1 mouse cellular context compared by ENCODE assay signal in the genomic region with DNA sequence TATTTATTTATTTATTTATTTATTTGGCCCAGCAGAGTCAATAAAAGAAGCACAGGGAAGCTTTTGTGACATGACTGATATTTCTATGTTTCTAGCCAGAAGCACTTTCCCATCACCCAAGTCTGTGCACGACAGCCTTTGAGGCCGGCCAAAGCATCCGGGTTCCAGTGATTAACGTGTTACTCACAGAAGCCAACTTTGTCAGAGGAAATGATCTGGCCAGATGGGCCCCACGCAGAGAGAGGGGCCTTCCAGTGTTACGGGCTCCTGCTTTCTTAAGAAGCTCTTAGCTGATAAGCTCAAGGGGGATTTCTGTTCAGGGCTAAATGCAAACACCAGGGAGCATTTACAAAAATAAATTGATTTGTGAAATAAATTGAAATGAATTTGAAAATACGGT.
A peak's percentile ranks its signal among the peaks of the same experiment; 100 is the strongest.
TF ChIP-seq lines count a peak whose summit lies in the region.

No protein-coding gene starts in this region.

TF ChIP-seq in CH12.LX, 34 proteins besides CTCF, POLR2A, EP300 and RAD21 (continued from another document):
- TF ChIP-seq TBP (conservative IDR thresholded peaks at IDR 0.05; ENCODE audit: low read depth, low read length) (no peak), ZMIZ1 (IDR thresholded peaks at IDR 0.05; ENCODE audit: low read depth, low read length) (no peak), PAX5 (IDR thresholded peaks at IDR 0.05; ENCODE audit: low read length) (no peak), USF2 (conservative IDR thresholded peaks at IDR 0.05; ENCODE audit: low read depth, low read length) (no peak), POLR2AphosphoS2 (IDR thresholded peaks at IDR 0.05; ENCODE audit: low read depth, low read length) (no peak), GABPA (IDR thresholded peaks at IDR 0.05; ENCODE audit: insufficient replicate concordance, low read depth, low read length) (no peak), RCOR1 (conservative IDR thresholded peaks at IDR 0.05; ENCODE audit: low read depth, low read length) (no peak), BHLHE40 (IDR thresholded peaks at IDR 0.05; ENCODE audit: low read depth, low read length) (peak; percentile 81)
